In genomic region chr3:68403783-68404217, GRCm38 (mm10) we compare ENCODE assay signal across 12 mouse cellular contexts.
DNase-seq lines count a peak whose midpoint lies in the region; ATAC-seq lines count a peak whose summit lies in the region.
"Had no signal": no experiment of that assay in that cellular context is flagged by ENCODE, and none has a peak within 500 bp of the region (broad histone marks: within the 10 kb centered on the region; RNA-seq: fewer than 3 reads in every experiment).

No protein-coding gene starts in this region.

- no peak overlapping the region for H3K27ac ChIP-seq in neural tube, embryonic 12.5 days
- no peak overlapping the region for H3K27ac ChIP-seq in kidney, embryonic 16.5 days (ENCODE audit: low read length)
- H3K27ac ChIP-seq: embryonic facial prominence, embryonic 13.5 days; kidney, postnatal 0 days had no signal

- H3K4me3 ChIP-seq in neural tube, embryonic 12.5 days: no peak overlapping the region
- H3K4me3 ChIP-seq in kidney, embryonic 16.5 days (ENCODE audit: low read length): no peak overlapping the region
- H3K4me3 ChIP-seq: embryonic facial prominence, embryonic 13.5 days had no signal

- H3K4me2 ChIP-seq in neural tube, embryonic 12.5 days (replicated peaks): no peak overlapping the region
- H3K4me2 ChIP-seq in kidney, embryonic 16.5 days (replicated peaks; ENCODE audit: low read depth, low read length): no peak overlapping the region
- H3K4me2 ChIP-seq: embryonic facial prominence, embryonic 13.5 days had no signal

- peaks cover 6% of the 10 kb centered on the region; the same call in 1 of the 2 replicates for H3K4me1 ChIP-seq in neural tube, embryonic 12.5 days
- H3K4me1 ChIP-seq in kidney, embryonic 16.5 days (ENCODE audit: insufficient read depth, low read length): no peaks in the 10 kb centered on the region

- no peaks in the 10 kb centered on the region for H3K9me3 ChIP-seq in neural tube, embryonic 12.5 days
- no peaks in the 10 kb centered on the region for H3K9me3 ChIP-seq in kidney, embryonic 16.5 days (ENCODE audit: low read length)
- H3K9me3 ChIP-seq: embryonic facial prominence, embryonic 13.5 days had no signal

- 0 out of 2 replicates have a peak, but pooled peaks have one; percentile 31 for ATAC-seq in neural tube, embryonic 12.5 days (ENCODE audit: low FRiP score, low read depth)
- no peak for ATAC-seq in kidney, embryonic 16.5 days (ENCODE audit: low FRiP score, low TSS enrichment)

- DNase-seq in neural tube, embryonic 10.5 days (ENCODE audit: extremely low spot score, low spot score): no peak
- DNase-seq in cerebellum, postnatal 36 days: peak; percentile 64 to 65
- peak; percentile 48 to 51 for DNase-seq in layer of hippocampus, postnatal 14 days (ENCODE audit: low spot score in 2 of 2)
- DNase-seq in testis, postnatal 10 days (ENCODE audit: low spot score): no peak
- DNase-seq in Muller cell, postnatal 12 days (ENCODE audit: inconsistent ontology term): no peak
- DNase-seq: adrenal gland, adult 8-10 months; gastrocnemius, postnatal 10 days; thymus, postnatal 4 days had no signal

- H3K36me3 ChIP-seq in neural tube, embryonic 12.5 days: no peaks in the 10 kb centered on the region
- no peaks in the 10 kb centered on the region for H3K36me3 ChIP-seq in kidney, embryonic 16.5 days (ENCODE audit: insufficient read depth, low read length)
- H3K36me3 ChIP-seq: embryonic facial prominence, embryonic 13.5 days had no signal

- no peaks in the 10 kb centered on the region for H3K27me3 ChIP-seq in neural tube, embryonic 12.5 days (replicated peaks)
- H3K27me3 ChIP-seq in kidney, embryonic 16.5 days (ENCODE audit: insufficient read depth, low read length): no peaks in the 10 kb centered on the region

- H3K9ac ChIP-seq in neural tube, embryonic 12.5 days: no peak overlapping the region
- H3K9ac ChIP-seq in kidney, embryonic 16.5 days (replicated peaks; ENCODE audit: low read length): no peak overlapping the region
- H3K9ac ChIP-seq: embryonic facial prominence, embryonic 13.5 days had no signal

- WGBS in neural tube, embryonic 12.5 days: 81% methylated on average over 2 of the region's 2 CpGs
- 85% methylated on average over 2 of the region's 2 CpGs for WGBS in kidney, embryonic 16.5 days

Comparison
In these comparisons a context has a peak if more than half of its experiments do, and no peak if none do; other contexts are left out.
1. DNase-seq: peak in cerebellum, postnatal 36 days (2 of 2) and layer of hippocampus, postnatal 14 days (2 of 2); none in neural tube, embryonic 10.5 days (single experiment), testis, postnatal 10 days (single experiment) and Muller cell, postnatal 12 days (single experiment).